Mouse (Mus musculus) neutrophil, adult 65 days (primary cell): ENCODE data around the gene Trpc7. TPM values are rescaled to one million over a fixed set of nuclear protein-coding genes. Genes with fewer than 3 reads are reported as not detected.

Experiments
- total RNA-seq: library from RNA; stranded (reverse); gene quantifications from 2 replicates; pipeline ENCODE4 v1.2.4, GENCODE M21; 2023

The Trpc7 gene
- not detected in 2 replicates for total RNA-seq

DNA sequence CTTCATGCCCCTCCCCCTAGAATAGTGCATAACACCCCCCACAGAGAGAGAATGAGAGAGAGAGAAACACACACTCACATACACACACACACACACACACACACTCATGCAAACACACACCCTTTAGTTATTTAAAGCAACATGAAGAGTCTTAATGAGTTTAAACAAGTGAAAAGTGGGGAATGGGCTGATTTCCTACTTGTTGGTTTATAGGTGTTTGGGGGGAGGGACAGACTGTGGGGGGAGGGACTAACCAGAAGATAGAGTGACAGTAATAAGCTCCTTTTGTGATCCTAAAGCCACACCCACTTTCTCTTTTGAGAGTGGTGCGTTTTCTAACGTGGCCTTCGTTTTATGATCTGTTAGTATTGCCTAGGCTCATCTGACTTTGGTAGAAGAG is at the start of gene Trpc7:
TSS of gene Trpc7 (minus strand) at position 101 of the 400 bp plus-strand sequence.

DNA sequence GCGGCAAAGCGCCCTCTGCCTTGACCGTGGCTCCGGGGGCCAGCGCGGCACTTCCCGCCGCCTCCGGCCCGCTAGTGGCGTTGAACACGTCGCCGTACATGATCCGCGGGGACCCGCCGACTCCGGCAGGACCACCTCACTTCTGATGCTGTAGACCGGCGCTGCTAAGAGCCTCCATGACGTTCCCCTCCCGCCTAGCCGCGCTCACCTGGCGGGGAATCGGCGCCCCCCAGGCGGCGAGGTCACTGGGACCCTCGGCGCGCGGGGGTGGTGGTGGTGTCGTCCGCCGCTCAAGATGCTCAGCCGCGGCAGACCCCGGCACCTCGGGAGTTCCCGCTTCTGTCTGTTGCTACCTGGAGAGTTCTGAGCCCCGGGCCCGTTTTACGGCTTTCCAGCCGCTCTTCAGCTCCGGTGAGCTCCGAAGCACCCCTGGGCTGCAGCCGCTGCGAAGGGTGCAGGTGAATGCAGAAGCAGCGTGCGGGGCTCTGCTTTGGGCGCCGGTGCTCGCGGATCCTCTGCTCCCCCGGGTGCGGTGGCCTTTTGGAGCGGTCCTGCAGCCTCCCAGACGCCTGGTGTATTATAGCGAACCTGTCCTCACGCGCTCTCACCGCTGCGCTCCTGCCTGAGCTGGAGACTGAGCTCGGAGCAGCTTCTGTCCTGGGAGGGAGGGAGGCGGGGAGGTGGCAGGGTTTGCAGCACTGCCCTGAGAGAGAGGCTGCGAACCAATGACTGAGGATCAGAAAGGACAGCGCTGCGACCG is 142.4 kb downstream of the Trpc7 start, which contains the start of gene Gm45623:
TSS of gene Gm45623 (minus strand) at position 636 of the 760 bp plus-strand sequence.

Other genes with a start within 250 kb of the Trpc7 start
- 7.2 and 9.3 TPM in 2 replicates for gene Smad5, start 193.0 kb downstream of the Trpc7 start, total RNA-seq
- not detected in 2 replicates for gene Gm45623, start 142.2 kb downstream of the Trpc7 start, total RNA-seq